Mouse (Mus musculus) stomach, embryonic 15.5 days (tissue): ENCODE results near the gene Tuba1c. TPM values are rescaled to one million over a fixed set of nuclear protein-coding genes. Genes with fewer than 3 reads are reported as not detected.

ENCODE experiments used
- ATAC-seq: fragments of 200-750 bp; cut with Nextera tagmentation; 2 replicates; pipeline ENCODE4 v1.8.0; 2017; ENCODE audit warnings: low read depth, moderate number of reproducible peaks, moderate TSS enrichment; ENCODE audit not compliant: insufficient read depth, low FRiP score
- H3K27ac ChIP-seq: fragments of 300-500 bp; sonication (generic); 2 replicates; pipeline ENCODE4 v1.5.1; 2015; ENCODE audit warnings: mild to moderate bottlenecking, inconsistent platforms
- H3K27me3 ChIP-seq: fragments of 300-500 bp; sonication (generic); replicated peaks from 2 replicates; pipeline ENCODE4 v1.6.1; 2015; ENCODE audit warnings: inconsistent platforms
- H3K36me3 ChIP-seq: fragments of 300-500 bp; sonication (generic); 2 replicates; pipeline ENCODE4 v1.6.1; 2015; ENCODE audit warnings: inconsistent platforms
- H3K4me1 ChIP-seq: fragments of 300-500 bp; sonication (generic); 2 replicates; pipeline ENCODE4 v1.6.1; 2015; ENCODE audit warnings: inconsistent platforms
- H3K4me2 ChIP-seq: fragments of 300-500 bp; sonication (generic); 2 replicates; pipeline ENCODE4 v1.6.1; 2015; ENCODE audit warnings: mild to moderate bottlenecking, inconsistent platforms
- H3K4me3 ChIP-seq: fragments of 300-500 bp; sonication (generic); replicated peaks from 2 replicates; pipeline ENCODE4 v1.5.1; 2015; ENCODE audit warnings: inconsistent platforms
- H3K9ac ChIP-seq: fragments of 300-500 bp; sonication (generic); 2 replicates; pipeline ENCODE4 v1.6.1; 2015; ENCODE audit warnings: inconsistent platforms
- H3K9me3 ChIP-seq: fragments of 300-500 bp; sonication (generic); 2 replicates; pipeline ENCODE4 v1.6.1; 2016; ENCODE audit warnings: inconsistent platforms
- WGBS: fragments of 180-500 bp; shearing (Covaris S2); methylation state at CpG from one replicate; pipeline ENCODE4 v1.1.7; 2015; 5-methylcytosine and 5-hydroxymethylcytosine counted together
- polyA plus RNA-seq: library from polyadenylated mRNA; unstranded; fragments of >200 nt; fragmentation: Nextera tagmentation; extraction: Ambion mirVana; gene quantifications from 2 replicates; pipeline ENCODE4 v1.2.1, GENCODE M21; 2015

Tuba1c gene
- polyA plus RNA-seq, 1 experiment from 2014 or later = 196 TPM

GRCm38 (mm10) chr15:99000535-99001283, 29.0 kb upstream of the Tuba1c start:
- H3K4me2 ChIP-seq = peak overlapping the region; percentile 63
- 42% methylated on average over 14 of the region's 14 CpGs for WGBS
- H3K27me3 ChIP-seq = no peaks in the 10 kb centered on the region
- ATAC-seq = no peak
- H3K36me3 ChIP-seq = no peaks in the 10 kb centered on the region
- H3K4me1 ChIP-seq = peaks cover 11% of the 10 kb centered on the region
- H3K9ac ChIP-seq = no peak overlapping the region
- H3K27ac ChIP-seq = peak overlapping the region; percentile 11; the same call in 1 of the 2 replicates
- no peak overlapping the region for H3K4me3 ChIP-seq
- H3K9me3 ChIP-seq = no peaks in the 10 kb centered on the region

GRCm38 (mm10) chr15:99001451-99001931, 28.2 kb upstream of the Tuba1c start:
- H3K9me3 ChIP-seq = no peaks in the 10 kb centered on the region
- H3K27me3 ChIP-seq = no peaks in the 10 kb centered on the region
- H3K4me2 ChIP-seq = peak overlapping the region; percentile 63
- ATAC-seq = peak; percentile 19; the same call in 1 of the 2 replicates
- peaks cover 11% of the 10 kb centered on the region for H3K4me1 ChIP-seq
- H3K4me3 ChIP-seq = peak overlapping the region; percentile 24; the same call in 1 of the 2 replicates
- no peaks in the 10 kb centered on the region for H3K36me3 ChIP-seq
- H3K27ac ChIP-seq = no peak overlapping the region
- H3K9ac ChIP-seq = no peak overlapping the region
- WGBS = 11% methylated on average over 17 of the region's 17 CpGs

GRCm38 (mm10) chr15:99003600-99003999, 26.1 kb upstream of the Tuba1c start:
- Histone ChIP-seq H3K9ac (no peak overlapping the region), H3K4me3 (no peak overlapping the region), H3K36me3 (no peaks in the 10 kb centered on the region), H3K9me3 (no peaks in the 10 kb centered on the region), H3K4me2 (no peak overlapping the region), H3K4me1 (peaks cover 11% of the 10 kb centered on the region), H3K27me3 (no peaks in the 10 kb centered on the region), H3K27ac (no peak overlapping the region)
- WGBS = 90% methylated on average over 5 of the region's 5 CpGs
- no peak for ATAC-seq

DNA sequence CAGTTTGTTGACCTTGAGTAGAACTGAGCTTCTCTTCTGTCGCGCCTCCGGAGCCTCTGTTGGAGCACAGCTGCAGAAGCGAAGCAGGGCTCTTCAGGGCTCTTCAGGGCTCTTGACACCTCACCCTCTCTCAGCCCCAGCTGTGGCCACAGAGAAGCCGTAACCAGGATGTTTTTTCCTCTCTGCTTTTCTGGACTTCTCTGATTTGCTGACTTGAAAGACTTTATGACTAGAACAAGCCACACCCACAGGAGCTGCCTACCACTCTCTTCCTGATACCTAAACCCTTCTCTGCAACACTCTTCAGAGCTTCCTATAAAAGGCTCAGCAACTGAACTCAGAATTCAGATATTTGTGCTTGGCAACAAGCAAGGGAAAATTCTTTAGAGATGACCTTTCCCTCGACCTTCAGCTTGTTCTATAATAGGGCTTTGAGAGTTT, 20.9 kb upstream of the Tuba1c start:
- Histone ChIP-seq H3K4me1 (no peaks in the 10 kb centered on the region), H3K27ac (no peak overlapping the region), H3K27me3 (no peaks in the 10 kb centered on the region), H3K4me3 (no peak overlapping the region), H3K9ac (no peak overlapping the region), H3K36me3 (no peaks in the 10 kb centered on the region), H3K4me2 (no peak overlapping the region), H3K9me3 (no peaks in the 10 kb centered on the region)
- WGBS = 49% methylated on average over 6 of the region's 6 CpGs
- no peak for ATAC-seq

DNA sequence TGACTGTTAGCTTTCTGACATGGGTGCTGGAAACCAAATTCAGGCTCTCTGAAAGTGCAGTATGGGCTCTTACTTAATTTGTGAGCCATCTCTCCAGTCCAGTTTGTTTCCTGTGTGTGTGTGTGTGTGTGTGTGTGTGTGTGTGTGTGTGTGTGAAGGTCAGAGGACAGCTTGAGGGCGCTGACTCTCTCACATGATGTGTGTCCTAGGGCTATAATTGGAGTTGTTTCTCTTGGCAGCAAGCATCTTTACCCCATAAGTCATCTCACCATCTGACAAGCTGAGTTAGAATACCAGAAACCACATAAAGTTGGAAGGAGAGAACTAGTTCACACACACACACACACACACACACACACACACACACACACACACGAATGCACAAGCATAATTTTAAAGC, 18.8 kb upstream of the Tuba1c start:
- no peak for ATAC-seq
- WGBS = 85% methylated on average over 2 of the region's 2 CpGs
- 0 out of 2 replicates have a peak, but pooled peaks cover 3% of the 10 kb centered on the region for H3K4me1 ChIP-seq
- H3K4me3 ChIP-seq = no peak overlapping the region
- H3K36me3 ChIP-seq = no peaks in the 10 kb centered on the region
- H3K9ac ChIP-seq = no peak overlapping the region
- no peaks in the 10 kb centered on the region for H3K27me3 ChIP-seq
- no peaks in the 10 kb centered on the region for H3K9me3 ChIP-seq
- H3K27ac ChIP-seq = no peak overlapping the region
- no peak overlapping the region for H3K4me2 ChIP-seq

DNA sequence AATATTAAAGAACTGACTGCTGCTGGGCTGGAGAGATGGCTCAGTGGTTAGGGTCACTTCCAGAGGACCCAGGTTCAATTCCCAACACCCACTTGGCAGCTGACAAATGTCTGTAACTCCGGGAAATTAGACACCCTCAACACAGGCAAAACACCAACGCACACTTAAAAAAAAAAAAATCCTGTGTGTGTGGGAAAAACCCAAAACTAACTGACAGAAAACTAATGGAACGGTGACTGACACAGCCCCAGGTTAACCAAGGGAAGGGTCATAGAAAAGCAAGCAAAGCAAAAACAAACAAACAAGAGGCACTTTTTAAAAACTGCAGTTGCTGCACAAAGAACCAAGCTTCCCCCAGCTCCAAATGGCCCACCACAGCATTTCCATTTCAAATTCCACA, 17.7 kb upstream of the Tuba1c start:
- no peak for ATAC-seq
- Histone ChIP-seq H3K27ac (no peak overlapping the region), H3K36me3 (no peaks in the 10 kb centered on the region), H3K9ac (no peak overlapping the region), H3K4me3 (no peak overlapping the region), H3K4me1 (0 out of 2 replicates have a peak, but pooled peaks cover 3% of the 10 kb centered on the region), H3K4me2 (no peak overlapping the region), H3K27me3 (no peaks in the 10 kb centered on the region), H3K9me3 (no peaks in the 10 kb centered on the region)
- 70% methylated on average over 3 of the region's 3 CpGs for WGBS

DNA sequence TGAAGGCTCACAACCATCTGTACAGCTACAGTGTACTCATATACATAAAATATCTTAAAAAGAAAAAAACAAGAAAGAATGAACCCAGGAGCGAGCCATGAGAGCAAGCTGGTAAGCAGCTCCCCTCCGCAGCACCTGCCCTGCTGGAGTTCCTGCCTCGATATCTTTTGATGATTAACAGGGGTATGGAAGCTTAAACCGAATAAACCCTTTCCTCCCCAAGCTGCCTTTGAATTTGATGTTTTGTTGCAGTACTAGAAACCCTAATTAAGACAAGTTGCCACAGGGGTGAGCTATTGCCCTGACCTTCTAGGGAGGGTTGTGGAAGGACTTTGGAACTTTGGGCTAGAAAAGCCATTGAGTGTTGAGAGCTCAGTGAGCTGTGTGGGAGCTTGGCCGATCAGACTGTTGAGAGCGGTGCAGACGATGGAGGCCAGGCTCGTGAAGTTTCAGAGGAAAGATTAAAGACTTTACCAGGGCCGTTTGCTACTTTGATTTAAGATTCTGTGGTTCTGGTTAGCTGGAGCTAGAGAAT, 15.1 kb upstream of the Tuba1c start:
- H3K9ac ChIP-seq = no peak overlapping the region
- WGBS = 55% methylated on average over 9 of the region's 9 CpGs
- no peak overlapping the region for H3K4me3 ChIP-seq
- no peak for ATAC-seq
- no peak overlapping the region for H3K4me2 ChIP-seq
- 0 out of 2 replicates have a peak, but pooled peaks cover 10% of the 10 kb centered on the region for H3K4me1 ChIP-seq
- H3K27ac ChIP-seq = no peak overlapping the region
- H3K9me3 ChIP-seq = no peaks in the 10 kb centered on the region
- H3K27me3 ChIP-seq = no peaks in the 10 kb centered on the region
- no peaks in the 10 kb centered on the region for H3K36me3 ChIP-seq

GRCm38 (mm10) chr15:99017355-99017761, 12.3 kb upstream of the Tuba1c start:
- no peak overlapping the region for H3K9ac ChIP-seq
- no peaks in the 10 kb centered on the region for H3K9me3 ChIP-seq
- no peak overlapping the region for H3K4me3 ChIP-seq
- 0 out of 2 replicates have a peak, but pooled peaks cover 10% of the 10 kb centered on the region for H3K4me1 ChIP-seq
- no peak overlapping the region for H3K27ac ChIP-seq
- 74% methylated on average over 8 of the region's 8 CpGs for WGBS
- no peaks in the 10 kb centered on the region for H3K36me3 ChIP-seq
- H3K4me2 ChIP-seq = no peak overlapping the region
- no peaks in the 10 kb centered on the region for H3K27me3 ChIP-seq
- no peak for ATAC-seq

- ATAC-seq = no peak
Observed at GRCm38 (mm10) chr15:99017986-99018385, 11.7 kb upstream of the Tuba1c start.

GRCm38 (mm10) chr15:99018630-99019029, 11.1 kb upstream of the Tuba1c start:
- no peak for ATAC-seq
- H3K27me3 ChIP-seq = no peaks in the 10 kb centered on the region
- no peaks in the 10 kb centered on the region for H3K9me3 ChIP-seq
- WGBS = 74% methylated on average over 4 of the region's 4 CpGs
- H3K4me1 ChIP-seq = 0 out of 2 replicates have a peak, but pooled peaks cover 10% of the 10 kb centered on the region
- H3K4me3 ChIP-seq = no peak overlapping the region
- H3K36me3 ChIP-seq = no peaks in the 10 kb centered on the region
- H3K9ac ChIP-seq = no peak overlapping the region
- H3K4me2 ChIP-seq = no peak overlapping the region
- no peak overlapping the region for H3K27ac ChIP-seq

More at GRCm38 (mm10) chr15:99017986-99018385, 11.7 kb upstream of the Tuba1c start:
- H3K4me3 ChIP-seq = no peak overlapping the region
- no peaks in the 10 kb centered on the region for H3K36me3 ChIP-seq
- H3K27me3 ChIP-seq = no peaks in the 10 kb centered on the region
- H3K4me2 ChIP-seq = no peak overlapping the region
- H3K9me3 ChIP-seq = no peaks in the 10 kb centered on the region
- WGBS = 69% methylated on average over 9 of the region's 9 CpGs
- H3K4me1 ChIP-seq = 0 out of 2 replicates have a peak, but pooled peaks cover 10% of the 10 kb centered on the region
- no peak overlapping the region for H3K27ac ChIP-seq
- H3K9ac ChIP-seq = no peak overlapping the region

DNA sequence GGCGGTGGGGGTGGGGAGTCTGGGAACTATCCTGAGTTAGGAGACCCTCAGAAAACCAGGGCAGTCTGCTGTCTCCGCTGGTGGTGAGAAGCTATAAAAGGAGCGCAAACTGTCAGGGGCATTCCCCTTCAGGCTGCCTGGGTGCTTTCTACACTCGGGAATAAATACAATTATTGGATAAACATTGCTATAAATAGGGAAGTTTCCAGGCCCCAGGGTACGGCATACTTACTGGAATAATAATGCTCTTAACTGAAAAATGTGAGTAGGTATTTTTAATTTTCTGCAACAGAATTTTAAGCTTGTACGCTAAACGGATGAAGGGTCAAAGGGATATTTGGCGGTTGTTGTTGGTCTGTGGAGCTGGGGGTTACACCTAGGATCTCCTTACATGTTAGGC, 10.3 kb upstream of the Tuba1c start:
- H3K9ac ChIP-seq = no peak overlapping the region
- H3K4me1 ChIP-seq = 0 out of 2 replicates have a peak, but pooled peaks cover 9% of the 10 kb centered on the region
- no peaks in the 10 kb centered on the region for H3K9me3 ChIP-seq
- H3K4me2 ChIP-seq = peak overlapping the region; percentile 34
- WGBS = 53% methylated on average over 8 of the region's 8 CpGs
- ATAC-seq = no peak
- no peak overlapping the region for H3K27ac ChIP-seq
- no peaks in the 10 kb centered on the region for H3K27me3 ChIP-seq
- no peaks in the 10 kb centered on the region for H3K36me3 ChIP-seq
- no peak overlapping the region for H3K4me3 ChIP-seq

DNA sequence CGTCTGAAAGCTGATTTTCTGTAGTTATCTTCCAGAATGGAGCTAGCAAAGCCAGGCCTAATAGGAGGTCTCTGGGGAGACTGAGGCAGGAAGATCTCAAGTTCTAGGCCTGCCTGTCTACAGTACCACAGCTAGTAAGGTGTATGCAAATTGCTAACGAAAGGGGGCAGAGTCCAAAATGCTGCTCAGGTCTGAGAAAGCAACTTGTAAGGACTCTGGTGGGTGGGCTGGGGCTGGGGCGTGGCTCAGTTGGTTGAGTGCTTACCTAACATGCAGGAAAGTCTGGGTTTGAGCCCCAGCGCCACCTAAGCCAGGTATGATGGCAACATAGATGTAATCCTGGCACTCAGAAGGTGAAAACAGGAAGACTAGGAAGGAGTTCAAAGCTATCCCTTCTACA, 9.5 kb upstream of the Tuba1c start:
- 87% methylated on average over 4 of the region's 4 CpGs for WGBS
- Histone ChIP-seq H3K4me3 (no peak overlapping the region), H3K27ac (no peak overlapping the region), H3K9ac (no peak overlapping the region), H3K9me3 (no peaks in the 10 kb centered on the region), H3K36me3 (no peaks in the 10 kb centered on the region), H3K27me3 (no peaks in the 10 kb centered on the region), H3K4me2 (no peak overlapping the region), H3K4me1 (0 out of 2 replicates have a peak, but pooled peaks cover 7% of the 10 kb centered on the region)
- ATAC-seq = no peak
